Mouse (Mus musculus) bone marrow macrophage, adult 2 months (primary cell): ENCODE measurements around the gene Thoc3.

Experiments
- CTCF ChIP-seq: IDR thresholded peaks from 2 replicates; pipeline ENCODE4 v1.5.1; 2012; ENCODE audit warnings: low read depth, mild to moderate bottlenecking, low read length, moderate library complexity
- POLR2A ChIP-seq: IDR thresholded peaks from 2 replicates; pipeline ENCODE4 v1.6.1; 2012; ENCODE audit warnings: mild to moderate bottlenecking, low read depth, low read length, borderline replicate concordance

DNA sequence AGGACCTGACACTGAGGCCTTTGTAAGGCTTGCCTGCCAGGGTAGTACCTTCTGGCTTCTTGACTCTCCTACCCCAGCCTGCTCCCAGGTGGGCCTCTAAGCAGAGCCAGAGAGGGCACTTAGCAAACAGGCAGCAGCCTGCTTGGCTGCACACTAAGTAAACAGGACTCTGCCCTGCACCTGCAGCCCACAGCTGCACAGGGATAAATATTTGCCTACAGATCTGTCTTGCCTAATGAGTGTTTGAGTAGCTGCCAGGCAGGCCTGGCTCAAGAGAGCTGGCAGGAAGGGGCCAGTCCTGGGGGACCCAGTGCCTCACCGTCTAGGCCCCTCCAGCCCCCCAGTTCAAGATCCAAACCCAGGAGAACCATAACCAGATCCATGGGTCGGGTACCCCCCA lies 43.4 kb downstream of the Thoc3 start:
- no peak for TF ChIP-seq CTCF
- TF ChIP-seq POLR2A, result no peak
